Mouse (Mus musculus) midbrain, embryonic 12.5 days (tissue): ENCODE measurements at regions not wholly inside any gene's neighbourhood (a gene's known extent, or its start where the extent isn't known, plus 50 kb on each side); places are given as distances from the start of the nearest gene placed in this dataset.
"Not testable (repeated sequence)": the region's sequence is repeated elsewhere in the genome, so short reads cannot be mapped to it uniquely, and the experiment has no call there.

Source experiments
- ATAC-seq: fragments of 200-750 bp; cut with Nextera tagmentation; 2 replicates; pipeline ENCODE4 v1.8.0; 2017; ENCODE audit warnings: low read depth, moderate TSS enrichment, moderate library complexity; ENCODE audit not compliant: low FRiP score
- H3K27ac ChIP-seq: fragments of 300-500 bp; sonication (generic); replicated peaks from 2 replicates; pipeline ENCODE4 v1.5.1; 2016; ENCODE audit warnings: mild to moderate bottlenecking
- H3K27me3 ChIP-seq: fragments of 300-500 bp; sonication (generic); 2 replicates; pipeline ENCODE4 v1.6.1; 2016; ENCODE audit warnings: mild to moderate bottlenecking
- H3K36me3 ChIP-seq: fragments of 300-500 bp; sonication (generic); 2 replicates; pipeline ENCODE4 v1.6.1; 2016
- H3K4me1 ChIP-seq: fragments of 300-500 bp; sonication (generic); 2 replicates; pipeline ENCODE4 v1.6.1; 2016
- H3K4me2 ChIP-seq: fragments of 300-500 bp; sonication (generic); replicated peaks from 2 replicates; pipeline ENCODE4 v1.6.1; 2016; ENCODE audit warnings: mild to moderate bottlenecking, moderate library complexity
- H3K4me3 ChIP-seq: fragments of 300-500 bp; sonication (generic); 2 replicates; pipeline ENCODE4 v1.5.1; 2016; ENCODE audit warnings: mild to moderate bottlenecking
- H3K9ac ChIP-seq: fragments of 300-500 bp; sonication (generic); replicated peaks from 2 replicates; pipeline ENCODE4 v1.6.1; 2016; ENCODE audit warnings: mild to moderate bottlenecking, moderate library complexity
- H3K9me3 ChIP-seq: fragments of 300-500 bp; sonication (generic); 2 replicates; pipeline ENCODE4 v1.6.1; 2016; ENCODE audit warnings: mild to moderate bottlenecking
- WGBS: fragments of 180-500 bp; shearing (Covaris S2); methylation state at CpG from one replicate; pipeline ENCODE4 v1.1.7; 2016; 5-methylcytosine and 5-hydroxymethylcytosine counted together

GRCm38 (mm10) chr3:78581868-78582267, 704.4 kb downstream of the Rapgef2 start:
- ATAC-seq = 0 out of 2 replicates have a peak, but pooled peaks have one; percentile 54
- no peaks in the 10 kb centered on the region for H3K27me3 ChIP-seq
- H3K4me1 ChIP-seq = 0 out of 2 replicates have a peak, but pooled peaks cover 5% of the 10 kb centered on the region
- H3K9me3 ChIP-seq = no peaks in the 10 kb centered on the region
- H3K9ac ChIP-seq = no peak overlapping the region
- H3K27ac ChIP-seq = no peak overlapping the region
- 27% methylated on average over 1 of the region's 1 CpGs for WGBS
- H3K36me3 ChIP-seq = no peaks in the 10 kb centered on the region
- H3K4me3 ChIP-seq = no peak overlapping the region
- no peak overlapping the region for H3K4me2 ChIP-seq

GRCm38 (mm10) chr3:78581100-78581499, 705.2 kb downstream of the Rapgef2 start:
- no peaks in the 10 kb centered on the region for H3K27me3 ChIP-seq
- H3K4me1 ChIP-seq = 0 out of 2 replicates have a peak, but pooled peaks cover 5% of the 10 kb centered on the region
- H3K9ac ChIP-seq = no peak overlapping the region
- no peaks in the 10 kb centered on the region for H3K36me3 ChIP-seq
- WGBS = 79% methylated on average over 3 of the region's 3 CpGs
- no peak for ATAC-seq
- H3K4me3 ChIP-seq = no peak overlapping the region
- no peaks in the 10 kb centered on the region for H3K9me3 ChIP-seq
- no peak overlapping the region for H3K4me2 ChIP-seq
- no peak overlapping the region for H3K27ac ChIP-seq

GRCm38 (mm10) chr3:78575667-78576464, 710.5 kb downstream of the Rapgef2 start:
- no peak overlapping the region for H3K4me3 ChIP-seq
- H3K4me1 ChIP-seq = 0 out of 2 replicates have a peak, but pooled peaks cover 4% of the 10 kb centered on the region
- no peak overlapping the region for H3K4me2 ChIP-seq
- no peaks in the 10 kb centered on the region for H3K9me3 ChIP-seq
- peak; percentile 78; the same call in 1 of the 2 replicates for ATAC-seq
- H3K9ac ChIP-seq = no peak overlapping the region
- 41% methylated on average over 2 of the region's 2 CpGs for WGBS
- no peaks in the 10 kb centered on the region for H3K27me3 ChIP-seq
- no peaks in the 10 kb centered on the region for H3K36me3 ChIP-seq
- H3K27ac ChIP-seq = no peak overlapping the region; the same call in 1 of the 2 replicates

DNA sequence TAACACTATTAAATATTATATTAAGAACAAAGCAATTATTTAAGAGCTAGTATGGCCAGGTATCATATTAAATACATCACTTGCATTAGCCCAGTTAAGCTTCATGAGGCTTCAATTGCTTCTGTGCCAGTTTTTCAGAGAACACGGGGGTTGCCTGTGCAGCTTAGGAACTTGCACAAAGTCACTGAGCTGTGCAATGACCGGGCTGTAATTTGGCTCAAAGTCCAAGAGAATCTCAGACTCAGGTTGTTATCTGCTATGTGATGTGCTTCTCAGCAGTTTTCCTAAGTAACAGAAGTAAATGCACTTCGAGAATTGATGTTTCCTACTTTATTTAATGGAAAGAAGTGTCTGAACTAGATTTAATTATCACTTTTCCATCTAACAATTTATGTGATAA, 711.5 kb downstream of the Rapgef2 start:
- Histone ChIP-seq H3K36me3 (no peaks in the 10 kb centered on the region), H3K27me3 (no peaks in the 10 kb centered on the region), H3K4me3 (no peak overlapping the region), H3K4me1 (0 out of 2 replicates have a peak, but pooled peaks cover 4% of the 10 kb centered on the region), H3K4me2 (no peak overlapping the region), H3K9me3 (no peaks in the 10 kb centered on the region), H3K9ac (no peak overlapping the region), H3K27ac (no peak overlapping the region)
- no peak for ATAC-seq
- 81% methylated on average over 3 of the region's 3 CpGs for WGBS

DNA sequence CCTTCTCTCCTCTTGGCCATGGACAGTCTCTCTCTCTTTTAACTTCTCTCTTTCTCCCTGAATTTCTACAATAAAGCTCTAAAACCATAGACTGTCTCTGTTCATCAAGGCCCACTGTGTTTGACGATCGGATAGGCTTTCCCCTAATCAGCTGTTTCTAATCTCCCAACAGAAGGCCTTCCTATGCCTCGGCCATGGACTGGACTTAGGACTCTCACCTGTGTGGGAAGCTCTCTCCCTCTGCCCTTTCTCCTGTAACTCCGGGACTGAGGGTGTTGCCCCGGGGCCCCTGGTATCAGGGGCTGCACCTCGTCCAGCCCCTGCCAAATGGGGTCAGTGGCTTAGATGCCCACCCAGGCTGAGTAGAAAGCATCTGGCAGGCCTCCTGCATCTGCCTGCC, 713.0 kb downstream of the Rapgef2 start:
- no peak overlapping the region for H3K4me3 ChIP-seq
- no peaks in the 10 kb centered on the region for H3K27me3 ChIP-seq
- H3K36me3 ChIP-seq = no peaks in the 10 kb centered on the region
- 0 out of 2 replicates have a peak, but pooled peaks cover 4% of the 10 kb centered on the region for H3K4me1 ChIP-seq
- H3K9me3 ChIP-seq = no peaks in the 10 kb centered on the region
- no peak overlapping the region for H3K27ac ChIP-seq
- H3K9ac ChIP-seq = no peak overlapping the region
- H3K4me2 ChIP-seq = no peak overlapping the region
- 0 out of 2 replicates have a peak, but pooled peaks have one; percentile 16 for ATAC-seq
- WGBS = 83% methylated on average over 6 of the region's 6 CpGs

DNA sequence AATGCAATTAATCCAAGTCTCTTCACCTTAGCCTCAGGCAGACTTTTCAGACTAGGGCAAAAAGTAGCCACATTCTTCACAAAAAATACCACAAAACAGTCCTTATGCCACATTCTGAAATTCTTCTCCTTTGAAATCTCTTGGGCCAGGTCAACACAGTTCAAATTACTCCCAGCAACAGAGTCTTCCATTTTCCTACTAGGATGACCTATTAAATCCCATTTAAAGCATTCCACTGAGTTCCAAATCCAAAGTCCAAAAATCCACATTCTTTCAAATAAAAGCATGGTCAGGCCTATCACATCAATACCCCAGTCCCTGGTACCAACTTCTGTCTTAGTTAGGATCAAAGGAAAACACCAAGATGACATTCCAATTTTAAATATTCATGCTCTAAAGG, 721.4 kb downstream of the Rapgef2 start:
- not testable (repeated sequence) for H3K27ac ChIP-seq, H3K9ac ChIP-seq, H3K4me2 ChIP-seq, ATAC-seq, H3K9me3 ChIP-seq, H3K4me1 ChIP-seq, H3K36me3 ChIP-seq, H3K4me3 ChIP-seq, H3K27me3 ChIP-seq
